Comparison of ENCODE assay signal across 23 mouse cellular contexts in the genomic region with DNA sequence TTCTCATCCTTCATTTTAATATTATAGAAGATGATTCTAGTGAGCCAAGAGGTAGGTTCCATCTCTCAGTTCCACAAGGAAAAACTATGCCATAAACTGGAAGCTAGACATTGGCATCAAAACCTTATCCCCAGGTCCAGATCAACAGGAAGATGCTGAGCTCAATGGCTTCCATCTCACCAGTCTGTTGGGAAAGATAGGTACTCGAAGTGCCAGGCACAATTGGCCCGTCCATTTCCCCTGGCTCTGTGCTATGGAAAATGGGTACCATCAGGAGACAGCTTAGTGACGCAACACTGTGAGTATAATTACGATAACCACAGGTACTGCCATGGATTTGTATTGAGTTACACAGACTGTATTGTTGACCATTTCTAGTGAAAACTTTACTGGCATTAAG.
DNase-seq lines count a peak whose midpoint lies in the region; ATAC-seq lines count a peak whose summit lies in the region.
"Had no signal": no experiment of that assay in that cellular context is flagged by ENCODE, and none has a peak within 500 bp of the region (broad histone marks: within the 10 kb centered on the region; RNA-seq: fewer than 3 reads in every experiment).

No protein-coding gene starts in this region.

- no peak overlapping the region for H3K9ac ChIP-seq in neural tube, embryonic 15.5 days (replicated peaks)
- H3K9ac ChIP-seq: embryonic facial prominence, embryonic 13.5 days; forebrain, embryonic 12.5 days; forebrain, embryonic 15.5 days; hindbrain, embryonic 12.5 days; hindbrain, embryonic 15.5 days had no signal

- 85% methylated on average over 4 of the region's 4 CpGs for WGBS in neural tube, embryonic 15.5 days

- H3K27me3 ChIP-seq in neural tube, embryonic 15.5 days (replicated peaks): no peaks in the 10 kb centered on the region
- H3K27me3 ChIP-seq: embryonic facial prominence, embryonic 13.5 days; forebrain, embryonic 12.5 days; forebrain, embryonic 15.5 days; hindbrain, embryonic 12.5 days; hindbrain, embryonic 15.5 days; Patski had no signal

- DNase-seq in cerebellum, adult 11-12 months: peak; percentile 10
- DNase-seq in cerebellum, postnatal 4 days (ENCODE audit: low spot score in 2 of 2): no peak
- peak; percentile 31 to 61 for DNase-seq in cerebellum, postnatal 14 days
- DNase-seq in neural tube, embryonic 10.5 days (ENCODE audit: extremely low spot score, low spot score): peak; percentile 3
- DNase-seq: adrenal gland, postnatal 10 days; adrenal gland, postnatal 36 days; embryo, embryonic 11 days; gastrocnemius, postnatal 10 days; gastrocnemius, postnatal 36 days; kidney, adult 11 months; kidney, adult 8-10 months had no signal

- 0 out of 2 replicates have a peak, but pooled peaks cover 3% of the 10 kb centered on the region for H3K4me1 ChIP-seq in neural tube, embryonic 15.5 days
- H3K4me1 ChIP-seq: embryonic facial prominence, embryonic 13.5 days; forebrain, embryonic 12.5 days; forebrain, embryonic 15.5 days; hindbrain, embryonic 12.5 days; hindbrain, embryonic 15.5 days had no signal

- H3K36me3 ChIP-seq in neural tube, embryonic 15.5 days: no peaks in the 10 kb centered on the region
- H3K36me3 ChIP-seq: embryonic facial prominence, embryonic 10.5 days; embryonic facial prominence, embryonic 13.5 days; forebrain, embryonic 12.5 days; forebrain, embryonic 15.5 days; G1E; hindbrain, embryonic 12.5 days; hindbrain, embryonic 15.5 days had no signal

- no peak overlapping the region for H3K4me2 ChIP-seq in neural tube, embryonic 15.5 days
- H3K4me2 ChIP-seq: embryonic facial prominence, embryonic 13.5 days; forebrain, embryonic 12.5 days; forebrain, embryonic 15.5 days; heart, embryonic 11.5 days; hindbrain, embryonic 12.5 days; hindbrain, embryonic 15.5 days had no signal

- no peak overlapping the region for H3K27ac ChIP-seq in neural tube, embryonic 15.5 days (replicated peaks)
- H3K27ac ChIP-seq: embryonic facial prominence, embryonic 10.5 days; embryonic facial prominence, embryonic 13.5 days; forebrain, embryonic 12.5 days; forebrain, embryonic 15.5 days; hindbrain, embryonic 12.5 days; hindbrain, embryonic 15.5 days had no signal

- no peak for ATAC-seq in cerebellum, adult (ENCODE audit: insufficient number of reproducible peaks, low FRiP score, low TSS enrichment)
- no peak for ATAC-seq in neural tube, embryonic 15.5 days (ENCODE audit: low FRiP score)
- ATAC-seq: forebrain, embryonic 15.5 days; Patski had no signal

- no peaks in the 10 kb centered on the region for H3K9me3 ChIP-seq in neural tube, embryonic 15.5 days (replicated peaks)
- H3K9me3 ChIP-seq: embryonic facial prominence, embryonic 13.5 days; forebrain, embryonic 12.5 days; forebrain, embryonic 15.5 days; G1E; hindbrain, embryonic 15.5 days had no signal

- no peak overlapping the region for H3K4me3 ChIP-seq in neural tube, embryonic 15.5 days (replicated peaks)
- H3K4me3 ChIP-seq: embryonic facial prominence, embryonic 10.5 days; embryonic facial prominence, embryonic 13.5 days; erythroblast, embryonic 14.5 days; forebrain, embryonic 12.5 days; forebrain, embryonic 15.5 days; hindbrain, embryonic 12.5 days; hindbrain, embryonic 15.5 days had no signal

Comparison
In these comparisons a context has a peak if more than half of its experiments do, and no peak if none do; other contexts are left out.
1. DNase-seq: peak in cerebellum, adult 11-12 months (single experiment), cerebellum, postnatal 14 days (2 of 2) and neural tube, embryonic 10.5 days (single experiment); none in cerebellum, postnatal 4 days (0 of 2).